Mouse (Mus musculus): ENCODE data around the gene Pdzk1. TPM values are rescaled to one million over a fixed set of nuclear protein-coding genes. Genes with fewer than 3 reads are reported as not detected.

The Pdzk1 gene
- polyA plus RNA-seq, 1 experiment from 2014 or later, result 8.2 TPM

DNA sequence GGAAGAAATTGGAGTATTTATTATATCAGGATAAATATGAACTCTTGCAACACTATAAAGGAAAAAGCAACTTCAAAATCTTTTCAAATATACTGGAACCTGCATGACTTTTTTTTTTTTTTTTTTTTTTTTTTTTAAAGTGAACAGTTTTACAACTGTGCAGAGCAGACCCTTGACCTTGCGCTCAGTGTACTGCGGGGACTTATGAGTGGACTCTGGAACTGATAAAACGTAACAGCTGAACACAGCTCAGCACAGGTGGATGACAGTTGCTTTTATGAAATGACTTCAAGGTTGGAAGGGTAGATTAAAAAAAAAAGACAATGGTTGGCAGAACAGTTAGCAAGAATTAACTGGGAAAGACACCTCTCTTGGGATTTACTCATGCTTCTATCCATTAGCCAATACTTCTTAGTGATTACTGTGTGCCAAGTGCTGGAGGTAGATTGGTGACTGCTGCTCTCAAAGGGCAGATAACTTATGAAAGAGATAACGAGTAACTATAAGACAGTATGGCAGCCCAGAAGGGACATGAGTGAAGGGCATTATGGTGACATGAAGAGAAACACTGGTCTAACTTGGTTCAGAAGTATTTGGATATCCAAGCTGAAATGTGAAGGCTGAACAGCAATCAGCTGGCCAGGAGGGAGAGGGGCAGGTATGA is 73.4 kb downstream of the Pdzk1 start:
- H3K27ac ChIP-seq, result no peak overlapping the region
- ATAC-seq (ENCODE audit: low read depth), result no peak

DNA sequence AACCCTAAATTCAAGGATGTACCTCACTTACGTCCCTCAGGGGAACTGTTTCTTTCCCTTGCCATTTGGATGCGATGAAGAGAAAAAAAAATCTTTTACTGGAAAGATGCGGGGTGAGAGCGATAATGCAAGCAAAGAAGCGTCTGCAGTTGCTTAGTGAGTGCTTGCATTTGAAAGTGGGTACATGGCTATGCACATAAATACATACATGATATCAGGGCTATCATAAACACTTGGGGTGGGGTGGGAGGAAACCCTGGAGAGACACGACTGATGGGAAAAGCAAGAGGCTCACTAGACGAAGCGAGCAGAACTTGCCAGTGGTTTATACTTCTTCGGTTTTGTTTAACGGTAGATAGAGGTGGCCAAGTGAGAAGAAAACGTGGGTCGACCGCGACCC is 75.3 kb downstream of the Pdzk1 start, which contains the start of gene Gja5:
Gene Gja5 (plus strand): TSS at position 301 of the 400 bp plus-strand sequence.
- H3K9ac ChIP-seq, result peak within 1 kb of the TSS; percentile 91
- H3K36me3 ChIP-seq, result no peaks in the 10 kb centered on the region
- no peaks in the 10 kb centered on the region for H3K9me3 ChIP-seq (replicated peaks)
- ATAC-seq (ENCODE audit: low read depth) (0 out of 2 replicates have a peak, but pooled peaks have one; percentile 5), DNase-seq (no peak)
- peaks cover 33% of the 10 kb centered on the region for H3K4me1 ChIP-seq (replicated peaks)
- WGBS (ENCODE audit: insufficient replicate concordance), result 12% methylated on average over 14 of the region's 14 CpGs
- peak within 1 kb of the TSS; percentile 91 for H3K4me2 ChIP-seq
- 0 out of 2 replicates have a peak, but pooled peaks cover 7% of the 10 kb centered on the region for H3K27me3 ChIP-seq
- peak within 1 kb of the TSS; percentile 57 for H3K27ac ChIP-seq
- H3K4me3 ChIP-seq (replicated peaks), result peak within 1 kb of the TSS; percentile 91

More for the DNA sequence above, 73.4 kb downstream of the Pdzk1 start:
- 70% methylated on average over 4 of the region's 4 CpGs for WGBS (ENCODE audit: insufficient replicate concordance)
- H3K27me3 ChIP-seq, result 0 out of 2 replicates have a peak, but pooled peaks cover 4% of the 10 kb centered on the region
- DNase-seq, result no peak
- H3K4me3 ChIP-seq (replicated peaks), result no peak overlapping the region
- H3K9me3 ChIP-seq (replicated peaks), result no peaks in the 10 kb centered on the region
- H3K4me1 ChIP-seq (replicated peaks), result peaks cover 33% of the 10 kb centered on the region
- peak overlapping the region; percentile 12; the same call in 1 of the 2 replicates for H3K4me2 ChIP-seq
- no peak overlapping the region for H3K9ac ChIP-seq
- peaks cover 7% of the 10 kb centered on the region for H3K36me3 ChIP-seq

DNA sequence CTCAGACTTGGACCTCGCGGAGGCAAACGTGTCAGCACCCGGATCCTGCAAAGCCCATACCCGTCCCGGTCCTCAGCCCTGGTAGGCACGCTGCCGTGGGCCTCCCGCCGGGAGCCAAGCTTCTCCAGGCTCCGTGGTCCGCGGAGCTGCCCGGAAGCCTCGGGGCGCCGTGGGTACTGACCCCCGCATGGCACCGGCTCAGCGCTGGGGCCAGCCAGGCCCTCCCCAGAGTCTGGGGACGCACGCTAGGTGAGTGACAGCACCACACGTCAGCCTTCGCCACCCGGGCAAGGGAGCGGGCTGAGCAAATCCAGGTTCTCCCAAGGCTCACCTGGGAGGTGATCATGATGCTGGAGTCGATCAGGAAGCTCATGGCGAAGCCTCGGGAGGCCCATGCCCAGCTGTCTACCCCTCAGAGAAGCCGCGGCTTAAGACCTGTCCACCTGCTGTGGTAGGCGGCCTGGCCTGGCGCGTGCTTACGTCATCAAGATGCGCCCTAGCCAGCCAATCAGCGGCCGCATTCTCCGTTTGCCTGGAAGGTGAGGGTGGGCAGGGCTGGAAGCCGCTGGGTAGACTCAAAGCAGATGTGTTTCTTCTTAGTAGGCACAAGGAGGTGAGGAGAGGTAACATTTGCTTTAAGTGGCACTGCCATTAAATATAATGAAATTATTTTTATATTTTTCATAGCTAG is 75.9 kb downstream of the Pdzk1 start, which contains the start of gene Gpr89:
Gene Gpr89 (minus strand): TSS at position 496 of the 691 bp plus-strand sequence.
- peak within 1 kb of the TSS; percentile 57 for H3K27ac ChIP-seq
- peak within 1 kb of the TSS; percentile 91 for H3K4me3 ChIP-seq (replicated peaks)
- WGBS (ENCODE audit: insufficient replicate concordance), result under 1% methylated on average over 39 of the region's 40 CpGs
- H3K4me2 ChIP-seq, result peak within 1 kb of the TSS; percentile 91
- H3K9me3 ChIP-seq (replicated peaks), result no peaks in the 10 kb centered on the region
- H3K27me3 ChIP-seq, result 0 out of 2 replicates have a peak, but pooled peaks cover 7% of the 10 kb centered on the region
- H3K36me3 ChIP-seq, result no peaks in the 10 kb centered on the region
- peak; percentile 97 for ATAC-seq (ENCODE audit: low read depth)
- peaks cover 33% of the 10 kb centered on the region for H3K4me1 ChIP-seq (replicated peaks)
- H3K9ac ChIP-seq, result peak within 1 kb of the TSS; percentile 91
- peak; percentile 93 for DNase-seq

GRCm38 (mm10) chr3:96905592-96905991 is 76.5 kb downstream of the Pdzk1 start:
- Histone ChIP-seq H3K4me1 (replicated peaks) (peaks cover 33% of the 10 kb centered on the region), H3K4me2 (peak overlapping the region; percentile 91), H3K4me3 (replicated peaks) (peak overlapping the region; percentile 91), H3K9me3 (replicated peaks) (no peaks in the 10 kb centered on the region), H3K9ac (peak overlapping the region; percentile 91), H3K36me3 (no peaks in the 10 kb centered on the region), H3K27ac (no peak overlapping the region), H3K27me3 (0 out of 2 replicates have a peak, but pooled peaks cover 7% of the 10 kb centered on the region)
- WGBS (ENCODE audit: insufficient replicate concordance), result 40% methylated on average over 9 of the region's 9 CpGs
- ATAC-seq (ENCODE audit: low read depth), result no peak
- DNase-seq, result no peak

Other genes starting within 250 kb of the Pdzk1 start
- gene Polr3gl, start 235.1 kb upstream of the Pdzk1 start, polyA plus RNA-seq (2015; fragmentation: Nextera tagmentation; extraction: Ambion mirVana), result 13.0 and 13.5 TPM in 2 replicates
- 0.12 and 0.14 TPM in 2 replicates for gene Ankrd34a, start 232.6 kb upstream of the Pdzk1 start, polyA plus RNA-seq (2015; fragmentation: Nextera tagmentation; extraction: Ambion mirVana)
- gene Lix1l, start 228.1 kb upstream of the Pdzk1 start, polyA plus RNA-seq (2015; fragmentation: Nextera tagmentation; extraction: Ambion mirVana), result 0.73 and 0.87 TPM in 2 replicates
- gene Rbm8a, start 199.4 kb upstream of the Pdzk1 start, polyA plus RNA-seq (2015; fragmentation: Nextera tagmentation; extraction: Ambion mirVana), result 78.8 and 87.7 TPM in 2 replicates
- gene Pex11b, start 193.9 kb upstream of the Pdzk1 start, polyA plus RNA-seq (2015; fragmentation: Nextera tagmentation; extraction: Ambion mirVana), result 19.8 and 22.2 TPM in 2 replicates
- gene Gm42957, start 193.8 kb upstream of the Pdzk1 start, polyA plus RNA-seq (2015; fragmentation: Nextera tagmentation; extraction: Ambion mirVana), result 0.02 TPM in 1 of 2 replicates, not detected in the other
- gene Itga10, start 183.7 kb upstream of the Pdzk1 start, polyA plus RNA-seq (2015; fragmentation: Nextera tagmentation; extraction: Ambion mirVana), result 0.13 and 0.24 TPM in 2 replicates
- 0.38 and 0.59 TPM in 2 replicates for gene Ankrd35, start 159.2 kb upstream of the Pdzk1 start, polyA plus RNA-seq (2015; fragmentation: Nextera tagmentation; extraction: Ambion mirVana)
- 6.1 and 8.5 TPM in 2 replicates for gene Pias3, start 132.9 kb upstream of the Pdzk1 start, polyA plus RNA-seq (2015; fragmentation: Nextera tagmentation; extraction: Ambion mirVana)
- gene Nudt17, start 120.7 kb upstream of the Pdzk1 start, polyA plus RNA-seq (2015; fragmentation: Nextera tagmentation; extraction: Ambion mirVana), result 0.94 and 1.0 TPM in 2 replicates
- 25.5 and 27.6 TPM in 2 replicates for gene Polr3c, start 101.7 kb upstream of the Pdzk1 start, polyA plus RNA-seq (2015; fragmentation: Nextera tagmentation; extraction: Ambion mirVana)
- gene Rnf115, start 101.6 kb upstream of the Pdzk1 start, polyA plus RNA-seq (2015; fragmentation: Nextera tagmentation; extraction: Ambion mirVana), result 29.7 and 36.5 TPM in 2 replicates
- 0.14 and 0.16 TPM in 2 replicates for gene Cd160, start 67 bp downstream of the Pdzk1 start, polyA plus RNA-seq (2015; fragmentation: Nextera tagmentation; extraction: Ambion mirVana)
- 2.4 and 2.5 TPM in 2 replicates for gene Gja5, start 75.4 kb downstream of the Pdzk1 start, polyA plus RNA-seq (2015; fragmentation: Nextera tagmentation; extraction: Ambion mirVana)
- 31.0 and 31.7 TPM in 2 replicates for gene Gpr89, start 76.1 kb downstream of the Pdzk1 start, polyA plus RNA-seq (2015; fragmentation: Nextera tagmentation; extraction: Ambion mirVana)
- gene Gja8, start 96.7 kb downstream of the Pdzk1 start, polyA plus RNA-seq (2015; fragmentation: Nextera tagmentation; extraction: Ambion mirVana), result not detected in 2 replicates